Mouse (Mus musculus) lung, embryonic 16.5 days (tissue): ENCODE measurements around the gene Ell2. TPM values are rescaled to one million over a fixed set of nuclear protein-coding genes. Genes with fewer than 3 reads are reported as not detected.

Source experiments
- ATAC-seq: fragments of 200-750 bp; cut with Nextera tagmentation; 2 replicates; pipeline ENCODE4 v1.8.0; 2017; ENCODE audit warnings: low read depth, mild to moderate bottlenecking, moderate library complexity
- H3K27ac ChIP-seq: fragments of 300-500 bp; sonication (generic); 2 replicates; pipeline ENCODE4 v1.5.1; 2014; ENCODE audit warnings: mild to moderate bottlenecking, control low read depth, low read length
- H3K27me3 ChIP-seq: fragments of 300-500 bp; sonication (generic); 2 replicates; pipeline ENCODE4 v1.6.1; 2014; ENCODE audit warnings: low read depth, low read length, mixed read lengths; ENCODE audit not compliant: control insufficient read depth, insufficient read depth
- H3K36me3 ChIP-seq: fragments of 300-500 bp; sonication (generic); 2 replicates; pipeline ENCODE4 v1.6.1; 2014; ENCODE audit warnings: low read length; ENCODE audit not compliant: control insufficient read depth, insufficient read depth
- H3K4me1 ChIP-seq: fragments of 300-500 bp; sonication (generic); replicated peaks from 2 replicates; pipeline ENCODE4 v1.6.1; 2014; ENCODE audit warnings: low read length, mixed read lengths; ENCODE audit not compliant: control insufficient read depth, insufficient read depth
- H3K4me2 ChIP-seq: fragments of 300-500 bp; sonication (generic); 2 replicates; pipeline ENCODE4 v1.6.1; 2014; ENCODE audit warnings: low read depth, low read length, control low read depth
- H3K4me3 ChIP-seq: fragments of 300-500 bp; sonication (generic); 2 replicates; pipeline ENCODE4 v1.5.1; 2014; ENCODE audit warnings: mild to moderate bottlenecking, low read length, control low read depth
- H3K9ac ChIP-seq: fragments of 300-500 bp; sonication (generic); 2 replicates; pipeline ENCODE4 v1.6.1; 2014; ENCODE audit warnings: low read length, control low read depth
- H3K9me3 ChIP-seq: fragments of 300-500 bp; sonication (generic); 2 replicates; pipeline ENCODE4 v1.6.1; 2016; ENCODE audit warnings: low read length; ENCODE audit not compliant: control insufficient read depth
- WGBS: fragments of 180-500 bp; shearing (Covaris S2); extraction: QIAGEN DNeasy Blood & Tissue Kit; methylation state at CpG from one replicate; pipeline ENCODE4 v1.1.7; 2014; 5-methylcytosine and 5-hydroxymethylcytosine counted together
- polyA plus RNA-seq: library from polyadenylated mRNA; unstranded; fragments of >200 nt; fragmentation: Nextera tagmentation; extraction: Ambion mirVana; gene quantifications from 2 replicates; pipeline ENCODE4 v1.2.1, GENCODE M21; 2015

The Ell2 gene
- polyA plus RNA-seq, 1 experiment from 2014 or later, result 7.5 TPM

- Histone ChIP-seq H3K9me3 (no peaks in the 10 kb centered on the region), H3K27ac (no peak overlapping the region), H3K36me3 (no peaks in the 10 kb centered on the region), H3K4me1 (0 out of 2 replicates have a peak, but pooled peaks cover 3% of the 10 kb centered on the region), H3K4me2 (no peak overlapping the region), H3K4me3 (no peak overlapping the region), H3K27me3 (no peaks in the 10 kb centered on the region), H3K9ac (no peak overlapping the region)
- no peak for ATAC-seq
- WGBS, result 87% methylated on average over 4 of the region's 4 CpGs
These were observed 81.6 kb downstream of the Ell2 start for GRCm38 (mm10) chr13:75788178-75788577.

GRCm38 (mm10) chr13:75789061-75789834 lies 82.7 kb downstream of the Ell2 start:
- Histone ChIP-seq H3K4me3 (no peak overlapping the region), H3K27ac (no peak overlapping the region), H3K27me3 (no peaks in the 10 kb centered on the region), H3K4me2 (no peak overlapping the region), H3K36me3 (no peaks in the 10 kb centered on the region), H3K9me3 (no peaks in the 10 kb centered on the region), H3K9ac (no peak overlapping the region), H3K4me1 (0 out of 2 replicates have a peak, but pooled peaks cover 3% of the 10 kb centered on the region)
- no peak for ATAC-seq
- WGBS, result 85% methylated on average over 2 of the region's 2 CpGs

GRCm38 (mm10) chr13:75790550-75791205 lies 84.1 kb downstream of the Ell2 start:
- ATAC-seq, result no peak
- no peak overlapping the region for H3K9ac ChIP-seq
- no peak overlapping the region for H3K4me2 ChIP-seq
- no peak overlapping the region for H3K4me3 ChIP-seq
- H3K27me3 ChIP-seq, result no peaks in the 10 kb centered on the region
- H3K9me3 ChIP-seq, result no peaks in the 10 kb centered on the region
- no peak overlapping the region for H3K27ac ChIP-seq
- WGBS, result 56% methylated on average over 1 of the region's 1 CpGs
- no peaks in the 10 kb centered on the region for H3K4me1 ChIP-seq
- H3K36me3 ChIP-seq, result no peaks in the 10 kb centered on the region

GRCm38 (mm10) chr13:75793863-75794629 lies 87.5 kb downstream of the Ell2 start:
- no peaks in the 10 kb centered on the region; the same call in 1 of the 2 replicates for H3K4me1 ChIP-seq
- H3K36me3 ChIP-seq, result no peaks in the 10 kb centered on the region
- no peak overlapping the region for H3K9ac ChIP-seq
- H3K27ac ChIP-seq, result no peak overlapping the region
- no peaks in the 10 kb centered on the region for H3K9me3 ChIP-seq
- WGBS, result 74% methylated on average over 6 of the region's 6 CpGs
- H3K27me3 ChIP-seq, result no peaks in the 10 kb centered on the region
- no peak for ATAC-seq
- H3K4me3 ChIP-seq, result no peak overlapping the region
- H3K4me2 ChIP-seq, result no peak overlapping the region

- H3K4me2 ChIP-seq, result peak overlapping the region; percentile 49
- peak; percentile 98 for ATAC-seq
- H3K9me3 ChIP-seq, result no peaks in the 10 kb centered on the region
- WGBS, result 14% methylated on average over 18 of the region's 18 CpGs
- H3K4me3 ChIP-seq, result peak overlapping the region; percentile 31
- peak overlapping the region; percentile 43; the same call in 1 of the 2 replicates for H3K27ac ChIP-seq
- no peaks in the 10 kb centered on the region for H3K27me3 ChIP-seq
- no peaks in the 10 kb centered on the region for H3K36me3 ChIP-seq
- H3K4me1 ChIP-seq, result no peaks in the 10 kb centered on the region; the same call in 1 of the 2 replicates
- H3K9ac ChIP-seq, result no peak overlapping the region
These were observed 91.0 kb downstream of the Ell2 start for GRCm38 (mm10) chr13:75797369-75798141.

GRCm38 (mm10) chr13:75798413-75799302 lies 92.1 kb downstream of the Ell2 start:
- Histone ChIP-seq H3K4me2 (no peak overlapping the region), H3K9me3 (no peaks in the 10 kb centered on the region), H3K4me3 (no peak overlapping the region), H3K27me3 (no peaks in the 10 kb centered on the region), H3K27ac (no peak overlapping the region), H3K4me1 (no peaks in the 10 kb centered on the region; the same call in 1 of the 2 replicates), H3K9ac (no peak overlapping the region), H3K36me3 (no peaks in the 10 kb centered on the region)
- 57% methylated on average over 7 of the region's 7 CpGs for WGBS
- ATAC-seq, result no peak

GRCm38 (mm10) chr13:75799421-75799820 lies 92.9 kb downstream of the Ell2 start:
- WGBS, result 84% methylated on average over 3 of the region's 3 CpGs
- no peak overlapping the region for H3K27ac ChIP-seq
- H3K4me1 ChIP-seq, result no peaks in the 10 kb centered on the region; the same call in 1 of the 2 replicates
- no peak overlapping the region for H3K4me3 ChIP-seq
- no peaks in the 10 kb centered on the region for H3K36me3 ChIP-seq
- ATAC-seq, result no peak
- H3K27me3 ChIP-seq, result no peaks in the 10 kb centered on the region
- H3K4me2 ChIP-seq, result no peak overlapping the region
- no peaks in the 10 kb centered on the region for H3K9me3 ChIP-seq
- H3K9ac ChIP-seq, result no peak overlapping the region

- Histone ChIP-seq H3K9me3 (no peaks in the 10 kb centered on the region), H3K27me3 (no peaks in the 10 kb centered on the region), H3K36me3 (no peaks in the 10 kb centered on the region), H3K9ac (no peak overlapping the region), H3K27ac (no peak overlapping the region), H3K4me3 (no peak overlapping the region), H3K4me1 (no peaks in the 10 kb centered on the region), H3K4me2 (no peak overlapping the region)
- no peak for ATAC-seq
- WGBS, result 97% methylated on average over 1 of the region's 1 CpGs
These were observed 101.4 kb downstream of the Ell2 start for GRCm38 (mm10) chr13:75807969-75808368.
